Mouse (Mus musculus): ENCODE data around the gene Fam53b.

DNA sequence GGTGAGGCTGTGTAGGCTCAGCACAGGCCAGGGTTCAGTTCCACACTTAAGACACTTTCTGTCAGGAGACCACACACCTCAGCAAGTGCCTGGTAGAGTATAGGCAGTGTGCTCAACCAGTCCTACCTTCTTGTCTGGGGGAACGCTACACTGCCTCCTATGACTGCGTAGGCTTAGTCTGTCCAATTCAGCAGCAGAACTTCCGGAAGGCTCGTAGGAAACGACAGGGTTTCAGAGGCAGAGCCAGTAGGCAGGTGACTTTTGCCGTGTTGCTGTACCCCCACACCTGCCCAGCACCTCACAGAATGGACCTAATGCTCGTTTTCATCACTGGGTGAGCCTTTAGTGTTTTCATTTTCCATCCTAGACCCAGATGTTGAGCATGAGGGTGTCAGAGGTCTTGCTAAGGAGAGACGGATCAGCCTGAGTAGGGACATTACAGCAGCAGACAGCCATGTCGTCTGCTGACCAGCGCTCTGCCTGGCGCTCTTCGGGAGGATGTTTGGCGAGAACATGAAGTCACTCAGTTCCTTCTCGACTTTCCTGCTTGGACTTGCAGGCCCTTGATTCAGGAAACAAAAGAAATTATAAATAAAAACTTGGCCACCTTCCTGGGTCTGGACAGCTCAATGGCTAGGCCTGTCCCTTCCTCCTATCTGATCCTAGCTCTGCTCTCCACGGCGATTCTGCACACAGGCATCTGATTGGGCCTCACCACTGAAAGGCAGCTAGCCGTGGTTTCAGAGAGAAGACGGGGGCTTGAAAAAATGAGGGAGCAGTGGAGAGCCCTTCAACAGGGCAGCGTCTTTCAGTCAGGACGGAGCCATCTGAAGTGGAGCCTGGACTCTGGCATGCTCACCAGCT, 143.5 kb downstream of the Fam53b start:
- TF ChIP-seq CTCF (IDR thresholded peaks at IDR 0.05; ENCODE audit: extremely low read depth, insufficient read depth, insufficient read length, insufficient replicate concordance) (no peak), POLR2A (IDR thresholded peaks at IDR 0.05; ENCODE audit: low read depth, low read length) (no peak)
